Comparison of ENCODE assay signal across 8 mouse cellular contexts in genomic region chrX:107816218-107816554, GRCm38 (mm10). TPM values are rescaled to one million over a fixed set of nuclear protein-coding genes. Genes with fewer than 3 reads are reported as not detected.
A peak's percentile ranks its signal among the peaks of the same experiment; 100 is the strongest.
DNase-seq lines count a peak whose midpoint lies in the region; ATAC-seq lines count a peak whose summit lies in the region.

2610002M06Rik (minus strand) TSS chrX:107816334.

- peaks cover 4% of the 10 kb centered on the region; the same call in 1 of the 2 replicates for H3K4me1 ChIP-seq in hindbrain, embryonic 14.5 days (replicated peaks; ENCODE audit: control insufficient read depth, insufficient read depth, low read length)

- peak within 1 kb of the TSS; percentile 43 for H3K27ac ChIP-seq in hindbrain, embryonic 14.5 days

- no peaks in the 10 kb centered on the region for H3K36me3 ChIP-seq in hindbrain, embryonic 14.5 days (replicated peaks; ENCODE audit: control insufficient read depth, insufficient read depth)

- peak within 1 kb of the TSS; percentile 71 for H3K9ac ChIP-seq in hindbrain, embryonic 14.5 days

- H3K9me3 ChIP-seq in hindbrain, embryonic 14.5 days (ENCODE audit: control insufficient read depth, low read length): no peaks in the 10 kb centered on the region

- no peaks in the 10 kb centered on the region for H3K27me3 ChIP-seq in hindbrain, embryonic 14.5 days (ENCODE audit: control insufficient read depth, insufficient read depth, low read length)

- H3K4me3 ChIP-seq in hindbrain, embryonic 14.5 days (replicated peaks; ENCODE audit: low read length): peak within 1 kb of the TSS; percentile 58

- peak; percentile 99 for ATAC-seq in hindbrain, embryonic 14.5 days (ENCODE audit: low FRiP score)

- 28% methylated on average over 27 of the region's 28 CpGs for WGBS in hindbrain, embryonic 14.5 days

- peak; percentile 92 for DNase-seq in R1 (ENCODE audit: low read depth, low spot score)
- DNase-seq in cerebellum, postnatal 14 days: peak; percentile 92 to 95
- peak; percentile 67 to 69 for DNase-seq in frontal cortex, postnatal 14 days (ENCODE audit: low spot score in 2 of 2)
- DNase-seq in hindbrain, embryonic 14.5 days (ENCODE audit: low spot score): peak; percentile 86
- DNase-seq in layer of hippocampus, postnatal 36 days: peak; percentile 62 to 74
- DNase-seq in lung, postnatal 36 days: peak; percentile 95
- peak; percentile 81 for DNase-seq in right cerebral cortex, adult 18-20 months
- DNase-seq in urinary bladder, postnatal 10 days (ENCODE audit: low spot score): peak; percentile 31

- peak within 1 kb of the TSS; percentile 54 for H3K4me2 ChIP-seq in hindbrain, embryonic 14.5 days (replicated peaks)

RNA-seq across cellular contexts. Expression of gene 2610002M06Rik, which starts in this region (rescaled TPM):
- polyA plus RNA-seq in hindbrain, embryonic 14.5 days (2014; fragmentation: Nextera tagmentation; extraction: Ambion mirVana): 25.8 and 29.2 TPM in 2 replicates
- 10 to 100 TPM; 30.9 to 31.5 TPM for total RNA-seq in layer of hippocampus, postnatal 36 days (2021)

Comparison
In these comparisons a context has a peak if more than half of its experiments do, and no peak if none do; other contexts are left out.
1. Peak in every context shown above with its lines: DNase-seq, ATAC-seq, H3K4me3 ChIP-seq and H3K27ac ChIP-seq.
2. DNase-seq: peak in every context shown above with its lines; median percentile 95 in lung, postnatal 36 days; 94 in cerebellum, postnatal 14 days; 92 in R1; 86 in hindbrain, embryonic 14.5 days; 81 in right cerebral cortex, adult 18-20 months; 68 in frontal cortex, postnatal 14 days; 68 in layer of hippocampus, postnatal 36 days; 31 in urinary bladder, postnatal 10 days.